In genomic region chr12:104642337-104642736, GRCm38 (mm10) we compare ENCODE assay signal across 11 mouse cellular contexts.
DNase-seq lines count a peak whose midpoint lies in the region; ATAC-seq lines count a peak whose summit lies in the region.
"Had no signal": no experiment of that assay in that cellular context is flagged by ENCODE, and none has a peak within 500 bp of the region (broad histone marks: within the 10 kb centered on the region; RNA-seq: fewer than 3 reads in every experiment).

No protein-coding gene starts in this region.

- H3K4me1 ChIP-seq in midbrain, embryonic 16.5 days (ENCODE audit: control insufficient read depth, insufficient read depth, low read length) = peaks cover 10% of the 10 kb centered on the region
- H3K4me1 ChIP-seq: stomach, embryonic 15.5 days had no signal

- no peaks in the 10 kb centered on the region for H3K9me3 ChIP-seq in midbrain, embryonic 16.5 days (replicated peaks; ENCODE audit: control insufficient read depth, low read length, poor library complexity, severe bottlenecking)
- H3K9me3 ChIP-seq: stomach, embryonic 15.5 days had no signal

- no peaks in the 10 kb centered on the region for H3K36me3 ChIP-seq in midbrain, embryonic 16.5 days (ENCODE audit: control insufficient read depth, insufficient read depth, low read length)
- H3K36me3 ChIP-seq: stomach, embryonic 15.5 days had no signal

- H3K4me3 ChIP-seq in midbrain, embryonic 16.5 days (ENCODE audit: low read depth, low read length) = no peak overlapping the region
- H3K4me3 ChIP-seq: heart, adult 2 months; stomach, embryonic 15.5 days had no signal

- no peak overlapping the region for H3K9ac ChIP-seq in midbrain, embryonic 16.5 days (ENCODE audit: low read depth, low read length)
- H3K9ac ChIP-seq: stomach, embryonic 15.5 days had no signal

- DNase-seq in gastrocnemius, adult 18-20 months (ENCODE audit: low spot score) = peak; percentile 36
- DNase-seq in gastrocnemius, adult 8-10 months (ENCODE audit: low spot score in 2 of 2) = no peak
- peak; percentile 60 for DNase-seq in ovary, adult 18-20 months (ENCODE audit: low spot score)
- no peak for DNase-seq in ovary, postnatal 10 days (ENCODE audit: low spot score)
- peak; percentile 10 for DNase-seq in layer of hippocampus, adult 9-11 months
- DNase-seq in testis, postnatal 14 days (ENCODE audit: low spot score) = peak; percentile 50
- no peak for DNase-seq in thymus, adult 18-20 months

- no peak overlapping the region for H3K27ac ChIP-seq in midbrain, embryonic 16.5 days (ENCODE audit: low read length)
- H3K27ac ChIP-seq: heart, adult 2 months; kidney, postnatal 0 days; stomach, embryonic 15.5 days had no signal

- no peak for ATAC-seq in midbrain, embryonic 16.5 days

- H3K4me2 ChIP-seq in midbrain, embryonic 16.5 days (ENCODE audit: low read length) = no peak overlapping the region
- H3K4me2 ChIP-seq: stomach, embryonic 15.5 days had no signal

- no peaks in the 10 kb centered on the region for H3K27me3 ChIP-seq in midbrain, embryonic 16.5 days (ENCODE audit: control insufficient read depth, insufficient read depth, low read depth, low read length)
- H3K27me3 ChIP-seq: stomach, embryonic 15.5 days had no signal

- 63% methylated on average over 7 of the region's 7 CpGs for WGBS in midbrain, embryonic 16.5 days

Comparison
In these comparisons a context has a peak if more than half of its experiments do, and no peak if none do; other contexts are left out.
1. DNase-seq: peak in gastrocnemius, adult 18-20 months (single experiment), ovary, adult 18-20 months (single experiment), layer of hippocampus, adult 9-11 months (single experiment) and testis, postnatal 14 days (single experiment); none in gastrocnemius, adult 8-10 months (0 of 2), ovary, postnatal 10 days (single experiment) and thymus, adult 18-20 months (0 of 2).